Mouse (Mus musculus): ENCODE data around the gene Mptx2.
"Not testable (repeated sequence)": the region's sequence is repeated elsewhere in the genome, so short reads cannot be mapped to it uniquely, and the experiment has no call there.

DNA sequence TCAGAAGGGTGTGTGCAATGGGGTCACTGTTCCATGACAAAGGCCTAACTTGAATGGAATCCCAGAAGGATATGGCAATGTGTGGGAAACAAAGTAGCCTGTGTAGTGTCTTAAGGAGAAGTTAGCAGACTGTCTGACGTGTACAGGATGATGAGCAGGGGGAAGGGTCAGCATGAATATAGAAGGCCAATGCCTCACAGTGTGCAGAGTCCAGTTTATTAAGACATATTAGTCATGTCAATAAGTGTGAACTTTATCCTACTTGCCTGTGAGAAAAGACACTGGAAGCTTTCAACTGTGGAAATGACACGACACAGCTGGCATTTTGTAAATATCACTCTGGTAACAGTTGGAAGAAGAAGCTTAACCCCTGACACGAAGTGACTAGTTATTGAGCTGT lies 25.2 kb upstream of the Mptx2 start:
- not testable (repeated sequence) for TF ChIP-seq CTCF (IDR thresholded peaks at IDR 0.05 in 2 of 3, conservative IDR thresholded peaks at IDR 0.05 in 1 of 3; ENCODE audit: control insufficient read depth in 1 of 3, insufficient read depth in 1 of 3, low read depth in 2 of 3, low read length in 3 of 3, poor library complexity in 1 of 3, severe bottlenecking in 1 of 3); POLR2AphosphoS5 (IDR thresholded peaks at IDR 0.05; ENCODE audit: borderline replicate concordance, low read depth, low read length); MXI1 (IDR thresholded peaks at IDR 0.05; ENCODE audit: low read depth, low read length); MAZ (IDR thresholded peaks at IDR 0.05; ENCODE audit: low read depth, low read length); NELFE (IDR thresholded peaks at IDR 0.05; ENCODE audit: low read depth, low read length); E2F4 (IDR thresholded peaks at IDR 0.05; ENCODE audit: borderline replicate concordance, low read depth, low read length)
